Mouse (Mus musculus): ENCODE measurements around the gene Rack1. TPM values are rescaled to one million over a fixed set of nuclear protein-coding genes. Genes with fewer than 3 reads are reported as not detected.

Rack1 gene
- polyA plus RNA-seq, 1 experiment from 2014 or later: 351 TPM

DNA sequence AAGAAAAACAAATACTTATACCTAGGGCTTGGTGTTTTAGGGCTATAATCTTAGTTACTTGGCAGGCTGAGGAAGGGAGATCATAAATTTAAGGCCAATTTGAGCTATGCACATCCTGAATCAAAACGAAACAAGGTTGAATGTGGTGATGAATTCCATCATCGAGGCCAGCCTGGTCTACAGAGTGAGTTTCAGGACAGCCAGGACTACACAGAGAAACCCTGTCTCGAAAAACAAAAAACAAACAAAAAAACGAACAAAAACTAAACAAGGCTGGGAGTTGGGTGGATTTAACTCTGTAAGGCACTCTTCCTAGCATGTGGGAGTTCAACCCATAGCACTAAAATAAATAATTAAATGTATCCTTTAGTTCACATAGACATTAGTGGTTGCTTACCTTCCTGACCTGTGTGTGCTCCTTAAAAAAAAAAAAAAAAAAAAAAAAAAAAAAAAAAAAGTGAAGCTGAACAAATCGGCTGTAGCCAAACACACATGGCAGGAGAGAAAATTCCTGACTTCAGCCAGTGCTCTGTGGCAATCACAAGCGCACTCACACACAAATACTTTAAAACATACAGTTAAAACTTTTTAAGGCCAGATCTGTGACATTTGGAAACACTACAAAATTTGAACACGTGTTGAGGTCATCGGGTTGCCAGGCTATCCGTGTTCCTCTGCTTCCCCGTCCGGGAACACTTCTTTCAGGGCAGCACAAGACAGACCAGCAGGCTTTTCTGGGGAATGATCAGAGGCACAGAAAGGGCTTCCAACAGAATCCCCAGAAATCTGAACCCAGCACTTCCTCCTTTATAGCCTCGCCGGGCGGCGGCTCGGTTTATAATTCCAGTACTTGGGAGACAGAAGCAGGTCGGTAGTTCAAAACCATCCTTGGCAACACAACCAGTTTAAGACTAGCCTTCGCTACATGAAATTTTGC, 880 bp upstream of the Rack1 start:
- H3K4me2 ChIP-seq (ENCODE audit: low read length): peak overlapping the region; percentile 83
- peaks cover 32% of the 10 kb centered on the region for H3K4me1 ChIP-seq (ENCODE audit: control insufficient read depth, insufficient read depth, low read length)
- peak overlapping the region; percentile 86 for H3K4me3 ChIP-seq (ENCODE audit: low read depth, low read length)
- 10% methylated on average over 18 of the region's 18 CpGs for WGBS
- peak overlapping the region; percentile 98 for H3K27ac ChIP-seq (ENCODE audit: low read length)
- peaks cover 10% of the 10 kb centered on the region for H3K36me3 ChIP-seq (ENCODE audit: control insufficient read depth, insufficient read depth, low read length)
- H3K27me3 ChIP-seq (ENCODE audit: control insufficient read depth, insufficient read depth, low read depth, low read length): no peaks in the 10 kb centered on the region
- no peaks in the 10 kb centered on the region for H3K9me3 ChIP-seq (replicated peaks; ENCODE audit: control insufficient read depth, low read length, poor library complexity, severe bottlenecking)
- peak overlapping the region; percentile 86 for H3K9ac ChIP-seq (ENCODE audit: low read depth, low read length)
- peak; percentile 13 for ATAC-seq

DNA sequence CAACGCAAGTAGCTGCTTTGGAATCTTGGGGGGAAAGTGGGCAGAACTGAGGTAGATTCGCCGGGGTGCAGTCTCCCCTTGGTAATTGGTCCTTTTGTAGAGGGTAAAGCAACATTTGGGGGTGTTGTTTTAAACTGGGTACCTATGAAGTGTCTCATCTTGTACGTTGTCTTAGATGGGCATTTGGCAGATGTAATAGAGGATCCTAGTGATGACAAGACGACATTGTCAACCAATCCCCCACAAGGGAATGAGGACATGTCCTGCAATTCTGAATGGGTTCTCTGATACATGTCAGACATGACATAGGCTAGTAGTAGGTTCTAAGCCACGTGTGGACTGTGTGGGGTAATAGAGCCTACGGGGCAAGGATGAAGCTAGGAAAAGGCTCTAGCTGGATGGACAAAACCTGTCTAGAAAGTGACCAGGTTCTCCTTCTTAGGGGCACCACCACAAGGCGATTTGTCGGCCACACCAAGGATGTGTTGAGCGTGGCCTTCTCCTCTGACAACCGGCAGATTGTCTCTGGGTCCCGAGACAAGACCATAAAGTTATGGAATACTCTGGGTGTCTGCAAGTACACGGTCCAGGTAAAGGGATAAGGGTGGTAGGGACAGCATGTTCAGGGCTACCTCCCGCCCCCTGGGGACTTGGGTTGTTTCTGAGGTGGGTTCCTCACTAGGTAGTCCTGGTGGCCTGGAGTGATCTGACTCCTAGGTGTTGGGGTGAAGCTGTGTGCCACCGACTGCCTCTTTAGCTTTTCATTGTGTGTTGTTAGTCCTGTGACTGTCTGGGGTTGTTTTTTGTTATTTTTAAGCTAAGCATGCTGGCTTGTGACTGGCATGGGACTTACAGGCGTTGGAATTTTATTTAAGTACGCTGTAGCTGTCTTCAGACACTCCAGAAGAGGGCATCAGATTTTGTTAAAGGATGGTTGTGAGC, 2.0 kb downstream of the Rack1 start:
- Histone ChIP-seq H3K4me3 (ENCODE audit: low read depth, low read length) (peak overlapping the region; percentile 86; the same call in 1 of the 2 replicates), H3K27ac (ENCODE audit: low read length) (no peak overlapping the region), H3K9ac (ENCODE audit: low read depth, low read length) (peak overlapping the region; percentile 86), H3K4me2 (ENCODE audit: low read length) (peak overlapping the region; percentile 83), H3K4me1 (ENCODE audit: control insufficient read depth, insufficient read depth, low read length) (peaks cover 32% of the 10 kb centered on the region), H3K27me3 (ENCODE audit: control insufficient read depth, insufficient read depth, low read depth, low read length) (no peaks in the 10 kb centered on the region), H3K36me3 (ENCODE audit: control insufficient read depth, insufficient read depth, low read length) (peaks cover 32% of the 10 kb centered on the region), H3K9me3 (replicated peaks; ENCODE audit: control insufficient read depth, low read length, poor library complexity, severe bottlenecking) (no peaks in the 10 kb centered on the region)
- 83% methylated on average over 17 of the region's 17 CpGs for WGBS
- ATAC-seq: no peak

DNA sequence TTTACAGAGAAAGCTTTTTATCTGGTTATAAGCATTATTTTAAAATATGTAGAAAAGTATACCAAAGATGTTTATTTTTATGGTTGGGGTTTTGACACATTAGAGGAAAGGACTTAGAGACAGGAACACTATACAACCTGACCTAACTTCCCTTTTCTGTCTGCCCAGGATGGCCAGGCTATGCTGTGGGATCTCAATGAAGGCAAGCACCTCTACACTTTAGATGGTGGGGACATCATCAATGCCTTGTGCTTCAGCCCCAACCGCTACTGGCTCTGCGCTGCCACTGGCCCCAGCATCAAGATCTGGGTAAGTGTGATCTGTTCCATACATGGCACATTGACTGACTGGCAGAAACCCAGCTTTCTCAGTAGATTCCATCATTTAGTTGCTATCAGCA, 3.9 kb downstream of the Rack1 start:
- Histone ChIP-seq H3K27ac (ENCODE audit: low read length) (no peak overlapping the region), H3K4me2 (ENCODE audit: low read length) (no peak overlapping the region)
- no peak for ATAC-seq

DNA sequence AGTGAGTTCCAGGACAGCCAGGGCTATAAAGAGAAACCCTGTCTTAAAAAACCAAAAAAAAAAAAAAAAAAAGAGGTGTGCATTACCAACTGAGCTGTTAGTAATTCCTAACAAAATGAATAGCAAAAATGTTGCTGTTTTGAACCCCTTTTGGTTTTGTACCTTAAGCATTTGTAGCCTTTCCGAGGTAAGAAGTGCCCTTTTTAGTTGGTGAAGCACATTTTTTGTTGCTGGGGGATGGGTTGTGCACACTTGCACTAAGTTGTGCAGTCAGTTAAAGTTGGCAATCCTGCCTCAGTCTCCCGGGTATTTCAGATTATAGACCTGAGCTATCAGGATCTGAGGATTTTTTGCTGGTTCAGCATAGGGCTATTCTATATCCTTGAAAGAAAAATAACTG, 4.8 kb downstream of the Rack1 start:
- Histone ChIP-seq H3K36me3 (ENCODE audit: control insufficient read depth, insufficient read depth, low read length) (peaks cover 48% of the 10 kb centered on the region), H3K4me3 (ENCODE audit: low read depth, low read length) (no peak overlapping the region), H3K9me3 (replicated peaks; ENCODE audit: control insufficient read depth, low read length, poor library complexity, severe bottlenecking) (no peaks in the 10 kb centered on the region), H3K4me2 (ENCODE audit: low read length) (no peak overlapping the region), H3K27ac (ENCODE audit: low read length) (no peak overlapping the region), H3K9ac (ENCODE audit: low read depth, low read length) (no peak overlapping the region), H3K27me3 (ENCODE audit: control insufficient read depth, insufficient read depth, low read depth, low read length) (no peaks in the 10 kb centered on the region), H3K4me1 (ENCODE audit: control insufficient read depth, insufficient read depth, low read length) (peaks cover 18% of the 10 kb centered on the region)
- ATAC-seq: no peak
- WGBS: 88% methylated on average over 2 of the region's 2 CpGs

More for the DNA sequence above, 3.9 kb downstream of the Rack1 start:
- no peaks in the 10 kb centered on the region for H3K27me3 ChIP-seq (ENCODE audit: control insufficient read depth, insufficient read depth, low read depth, low read length)
- peaks cover 19% of the 10 kb centered on the region for H3K4me1 ChIP-seq (ENCODE audit: control insufficient read depth, insufficient read depth, low read length)
- H3K36me3 ChIP-seq (ENCODE audit: control insufficient read depth, insufficient read depth, low read length): peaks cover 44% of the 10 kb centered on the region
- no peak overlapping the region for H3K9ac ChIP-seq (ENCODE audit: low read depth, low read length)
- no peak overlapping the region for H3K4me3 ChIP-seq (ENCODE audit: low read depth, low read length)
- no peaks in the 10 kb centered on the region for H3K9me3 ChIP-seq (replicated peaks; ENCODE audit: control insufficient read depth, low read length, poor library complexity, severe bottlenecking)
- WGBS: 98% methylated on average over 2 of the region's 2 CpGs

DNA sequence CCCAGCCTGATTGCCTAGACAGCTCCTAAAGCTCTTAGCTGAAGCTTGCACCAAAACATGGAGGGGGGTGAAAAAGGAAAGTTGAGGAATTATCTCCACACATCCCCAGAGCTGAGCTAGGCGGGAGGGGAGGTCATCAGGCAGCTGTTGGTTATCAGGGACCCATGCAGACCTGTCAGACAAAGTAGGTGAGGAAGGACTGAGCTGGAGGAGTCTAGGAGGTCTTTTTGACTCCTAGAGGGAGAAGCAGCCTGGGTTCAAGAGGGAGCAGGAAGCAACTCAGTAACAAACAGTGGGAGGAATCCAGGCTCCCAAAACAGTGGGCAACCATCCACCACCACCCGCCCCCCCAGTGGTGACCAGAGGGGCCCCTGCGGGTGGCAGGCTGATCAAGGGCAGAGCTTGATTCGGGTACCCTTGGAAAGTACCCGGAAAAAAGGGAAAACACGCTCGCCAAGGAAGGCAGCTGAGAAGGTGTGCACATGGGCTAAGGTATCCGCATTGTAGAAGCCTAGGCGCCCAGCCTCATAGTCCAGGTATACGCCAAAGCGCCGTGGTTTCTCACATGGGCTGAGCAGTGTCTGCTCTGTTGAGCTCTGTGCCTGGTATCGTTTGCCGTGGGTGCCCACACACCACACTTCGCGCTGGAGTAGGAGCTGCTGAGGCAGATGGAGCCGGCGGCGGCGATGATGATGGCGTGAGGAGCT, 6.9 kb downstream of the Rack1 start:
- Histone ChIP-seq H3K9ac (ENCODE audit: low read depth, low read length) (no peak overlapping the region), H3K4me2 (ENCODE audit: low read length) (no peak overlapping the region), H3K36me3 (ENCODE audit: control insufficient read depth, insufficient read depth, low read length) (peaks cover 55% of the 10 kb centered on the region), H3K27ac (ENCODE audit: low read length) (no peak overlapping the region), H3K27me3 (ENCODE audit: control insufficient read depth, insufficient read depth, low read depth, low read length) (no peaks in the 10 kb centered on the region), H3K4me1 (ENCODE audit: control insufficient read depth, insufficient read depth, low read length) (peaks cover 7% of the 10 kb centered on the region), H3K9me3 (replicated peaks; ENCODE audit: control insufficient read depth, low read length, poor library complexity, severe bottlenecking) (no peaks in the 10 kb centered on the region), H3K4me3 (ENCODE audit: low read depth, low read length) (no peak overlapping the region)
- ATAC-seq: peak; percentile 36; the same call in 1 of the 2 replicates
- 69% methylated on average over 21 of the region's 21 CpGs for WGBS

DNA sequence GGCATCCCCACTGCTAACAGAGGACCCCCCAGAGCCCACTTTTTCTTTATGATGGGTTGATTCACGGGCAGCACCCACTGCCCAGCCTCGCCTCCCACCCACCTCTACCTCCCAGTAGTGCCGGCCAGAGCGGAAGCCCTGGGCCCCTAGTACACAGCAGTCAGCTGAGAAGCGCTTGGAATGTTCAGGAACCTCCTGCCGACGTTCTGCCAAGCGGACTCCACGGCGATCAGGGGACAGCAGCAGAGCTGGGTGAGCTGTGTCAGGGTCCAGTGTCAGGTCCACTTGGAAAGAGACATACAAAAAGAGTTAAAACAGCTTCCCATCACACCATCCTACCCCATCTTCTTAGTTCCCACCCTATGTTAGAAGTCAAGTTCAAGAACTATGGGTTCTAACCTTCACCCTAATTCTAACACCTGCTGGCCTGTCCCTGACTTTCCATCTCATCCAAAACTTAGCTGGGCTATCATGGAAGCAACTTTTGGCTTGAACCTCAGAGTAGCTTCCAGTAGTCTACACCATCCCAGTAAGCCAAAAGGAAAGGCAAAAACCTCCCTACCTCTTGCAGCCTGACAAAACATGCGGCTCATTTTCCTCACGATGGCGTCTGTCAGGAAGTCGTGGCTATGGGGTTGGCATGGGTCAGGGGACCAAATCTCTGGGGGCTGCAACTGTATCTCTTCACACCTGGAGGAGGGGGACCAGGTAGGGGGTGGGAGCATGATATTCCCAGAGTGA, 7.6 kb downstream of the Rack1 start:
- H3K4me2 ChIP-seq (ENCODE audit: low read length): no peak overlapping the region
- H3K9ac ChIP-seq (ENCODE audit: low read depth, low read length): no peak overlapping the region
- no peaks in the 10 kb centered on the region for H3K4me1 ChIP-seq (ENCODE audit: control insufficient read depth, insufficient read depth, low read length)
- H3K27me3 ChIP-seq (ENCODE audit: control insufficient read depth, insufficient read depth, low read depth, low read length): no peaks in the 10 kb centered on the region
- ATAC-seq: 0 out of 2 replicates have a peak, but pooled peaks have one; percentile 13
- no peak overlapping the region for H3K27ac ChIP-seq (ENCODE audit: low read length)
- WGBS: 71% methylated on average over 14 of the region's 14 CpGs
- peaks cover 56% of the 10 kb centered on the region for H3K36me3 ChIP-seq (ENCODE audit: control insufficient read depth, insufficient read depth, low read length)
- no peak overlapping the region for H3K4me3 ChIP-seq (ENCODE audit: low read depth, low read length)
- no peaks in the 10 kb centered on the region for H3K9me3 ChIP-seq (replicated peaks; ENCODE audit: control insufficient read depth, low read length, poor library complexity, severe bottlenecking)

DNA sequence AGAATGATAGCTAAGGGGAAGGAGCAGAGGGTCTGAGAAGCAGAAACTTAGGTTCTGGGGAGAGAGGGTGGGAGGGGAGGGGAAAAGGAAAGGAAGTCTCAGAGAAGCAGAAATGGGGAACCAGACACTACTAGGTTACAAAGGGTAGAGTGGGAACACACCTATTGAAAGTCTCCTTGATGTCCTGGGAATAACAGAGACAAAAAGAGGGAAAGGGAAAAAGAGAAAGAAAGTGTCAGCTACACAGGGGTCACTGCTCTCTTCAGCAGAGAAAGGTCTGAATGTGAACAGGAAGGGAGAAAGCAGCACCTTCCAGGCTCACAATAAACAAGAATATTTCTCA, 8.1 kb downstream of the Rack1 start:
- H3K4me1 ChIP-seq (ENCODE audit: control insufficient read depth, insufficient read depth, low read length): no peaks in the 10 kb centered on the region; the same call in 1 of the 2 replicates
- no peak overlapping the region for H3K4me3 ChIP-seq (ENCODE audit: low read depth, low read length)
- H3K4me2 ChIP-seq (ENCODE audit: low read length): no peak overlapping the region
- H3K9ac ChIP-seq (ENCODE audit: low read depth, low read length): no peak overlapping the region
- no peaks in the 10 kb centered on the region for H3K9me3 ChIP-seq (replicated peaks; ENCODE audit: control insufficient read depth, low read length, poor library complexity, severe bottlenecking)
- no peak for ATAC-seq
- no peak overlapping the region for H3K27ac ChIP-seq (ENCODE audit: low read length)
- peaks cover 56% of the 10 kb centered on the region for H3K36me3 ChIP-seq (ENCODE audit: control insufficient read depth, insufficient read depth, low read length)
- H3K27me3 ChIP-seq (ENCODE audit: control insufficient read depth, insufficient read depth, low read depth, low read length): no peaks in the 10 kb centered on the region

DNA sequence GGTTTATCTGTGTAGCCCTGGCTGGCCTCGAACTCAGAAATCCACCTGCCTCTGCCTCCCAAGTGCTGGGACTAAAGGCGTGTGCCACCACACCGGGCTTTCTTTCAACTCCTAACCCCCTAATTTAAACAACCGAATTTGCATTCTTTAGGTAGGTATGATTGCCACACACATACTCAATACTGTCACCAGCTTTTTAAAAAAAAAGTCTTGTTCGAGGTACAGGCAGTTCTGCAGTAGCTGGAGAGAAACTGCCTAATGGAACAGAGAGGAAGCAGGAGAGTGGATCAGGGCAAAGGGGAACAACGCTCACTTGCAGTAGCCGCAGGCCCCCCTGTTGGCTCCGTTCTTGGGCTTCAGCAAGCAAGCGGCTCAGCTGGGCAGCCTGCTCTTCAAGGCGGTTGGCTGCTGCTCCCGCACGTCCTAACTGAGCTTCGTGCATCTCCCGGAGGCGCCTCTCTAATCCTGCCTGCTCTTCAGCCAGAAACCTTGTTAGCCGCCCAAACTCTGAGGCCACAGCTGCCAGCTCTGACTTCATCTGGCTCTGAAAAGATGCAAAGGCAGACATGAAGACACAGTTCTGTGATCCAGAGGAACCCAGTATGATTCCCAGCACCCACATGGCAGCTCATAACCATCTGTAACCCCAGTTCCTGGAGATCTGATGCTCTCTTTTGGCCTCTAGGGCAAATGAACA, 8.8 kb downstream of the Rack1 start:
- H3K9ac ChIP-seq (ENCODE audit: low read depth, low read length): no peak overlapping the region
- H3K27me3 ChIP-seq (ENCODE audit: control insufficient read depth, insufficient read depth, low read depth, low read length): no peaks in the 10 kb centered on the region
- no peak overlapping the region for H3K4me2 ChIP-seq (ENCODE audit: low read length)
- no peak for ATAC-seq
- H3K4me1 ChIP-seq (ENCODE audit: control insufficient read depth, insufficient read depth, low read length): peaks cover 5% of the 10 kb centered on the region
- peaks cover 52% of the 10 kb centered on the region for H3K36me3 ChIP-seq (ENCODE audit: control insufficient read depth, insufficient read depth, low read length)
- H3K4me3 ChIP-seq (ENCODE audit: low read depth, low read length): no peak overlapping the region
- 58% methylated on average over 16 of the region's 16 CpGs for WGBS
- H3K9me3 ChIP-seq (replicated peaks; ENCODE audit: control insufficient read depth, low read length, poor library complexity, severe bottlenecking): no peaks in the 10 kb centered on the region
- H3K27ac ChIP-seq (ENCODE audit: low read length): no peak overlapping the region

Data from midbrain, embryonic 16.5 days (tissue).